Mouse (Mus musculus) forebrain, embryonic 14.5 days (tissue): ENCODE results near the gene St8sia6. TPM values are rescaled to one million over a fixed set of nuclear protein-coding genes. Genes with fewer than 3 reads are reported as not detected.
"Not testable (repeated sequence)": the region's sequence is repeated elsewhere in the genome, so short reads cannot be mapped to it uniquely, and the experiment has no call there.

Experiments
- ATAC-seq: fragments of 200-750 bp; cut with Nextera tagmentation; 2 replicates; pipeline ENCODE4 v1.8.0; 2017; ENCODE audit warnings: mild to moderate bottlenecking, moderate library complexity
- DNase-seq: peaks from one replicate; pipeline ENCODE4 v3.0.0-alpha.2; 2015; ENCODE audit warnings: low spot score
- H3K27ac ChIP-seq: fragments of 300-500 bp; sonication (generic); 2 replicates; pipeline ENCODE4 v1.5.1; 2014; ENCODE audit warnings: low read depth, mild to moderate bottlenecking, control low read depth, low read length, moderate library complexity
- H3K27me3 ChIP-seq: fragments of 300-500 bp; sonication (generic); replicated peaks from 2 replicates; pipeline ENCODE4 v1.6.1; 2014; ENCODE audit warnings: low read length, control low read depth, mixed read lengths; ENCODE audit not compliant: control insufficient read depth, insufficient read depth
- H3K36me3 ChIP-seq: fragments of 300-500 bp; sonication (generic); 2 replicates; pipeline ENCODE4 v1.6.1; 2014; ENCODE audit warnings: low read length, control low read depth; ENCODE audit not compliant: control insufficient read depth, insufficient read depth
- H3K4me1 ChIP-seq: fragments of 300-500 bp; sonication (generic); 2 replicates; pipeline ENCODE4 v1.6.1; 2014; ENCODE audit warnings: antibody characterized with exemption, low read length, control low read depth; ENCODE audit not compliant: control insufficient read depth, insufficient read depth
- H3K4me2 ChIP-seq: fragments of 300-500 bp; sonication (generic); 2 replicates; pipeline ENCODE4 v1.6.1; 2014; ENCODE audit warnings: mild to moderate bottlenecking, control low read depth, low read length
- H3K4me3 ChIP-seq: fragments of 300-500 bp; sonication (generic); 2 replicates; pipeline ENCODE4 v1.5.1; 2014; ENCODE audit warnings: low read depth, low read length, control low read depth
- H3K9ac ChIP-seq: fragments of 300-500 bp; sonication (generic); 2 replicates; pipeline ENCODE4 v1.6.1; 2014; ENCODE audit warnings: mild to moderate bottlenecking, low read length, control low read depth, moderate library complexity
- H3K9me3 ChIP-seq: fragments of 300-500 bp; sonication (generic); replicated peaks from 2 replicates; pipeline ENCODE4 v1.6.1; 2016; ENCODE audit warnings: low read length, control low read depth, mixed read lengths; ENCODE audit not compliant: control insufficient read depth
- WGBS: fragments of 180-500 bp; shearing (Covaris S2); extraction: QIAGEN DNeasy Blood & Tissue Kit; methylation state at CpG from one replicate; pipeline ENCODE4 v1.1.7; 2014; 5-methylcytosine and 5-hydroxymethylcytosine counted together
- polyA plus RNA-seq: library from polyadenylated mRNA; unstranded; fragments of >200 nt; fragmentation: Nextera tagmentation; extraction: Ambion mirVana; gene quantifications from 2 replicates; pipeline ENCODE4 v1.2.1, GENCODE M21; 2014

St8sia6 gene
- polyA plus RNA-seq, 1 experiment from 2014 or later, result 0.42 TPM

DNA sequence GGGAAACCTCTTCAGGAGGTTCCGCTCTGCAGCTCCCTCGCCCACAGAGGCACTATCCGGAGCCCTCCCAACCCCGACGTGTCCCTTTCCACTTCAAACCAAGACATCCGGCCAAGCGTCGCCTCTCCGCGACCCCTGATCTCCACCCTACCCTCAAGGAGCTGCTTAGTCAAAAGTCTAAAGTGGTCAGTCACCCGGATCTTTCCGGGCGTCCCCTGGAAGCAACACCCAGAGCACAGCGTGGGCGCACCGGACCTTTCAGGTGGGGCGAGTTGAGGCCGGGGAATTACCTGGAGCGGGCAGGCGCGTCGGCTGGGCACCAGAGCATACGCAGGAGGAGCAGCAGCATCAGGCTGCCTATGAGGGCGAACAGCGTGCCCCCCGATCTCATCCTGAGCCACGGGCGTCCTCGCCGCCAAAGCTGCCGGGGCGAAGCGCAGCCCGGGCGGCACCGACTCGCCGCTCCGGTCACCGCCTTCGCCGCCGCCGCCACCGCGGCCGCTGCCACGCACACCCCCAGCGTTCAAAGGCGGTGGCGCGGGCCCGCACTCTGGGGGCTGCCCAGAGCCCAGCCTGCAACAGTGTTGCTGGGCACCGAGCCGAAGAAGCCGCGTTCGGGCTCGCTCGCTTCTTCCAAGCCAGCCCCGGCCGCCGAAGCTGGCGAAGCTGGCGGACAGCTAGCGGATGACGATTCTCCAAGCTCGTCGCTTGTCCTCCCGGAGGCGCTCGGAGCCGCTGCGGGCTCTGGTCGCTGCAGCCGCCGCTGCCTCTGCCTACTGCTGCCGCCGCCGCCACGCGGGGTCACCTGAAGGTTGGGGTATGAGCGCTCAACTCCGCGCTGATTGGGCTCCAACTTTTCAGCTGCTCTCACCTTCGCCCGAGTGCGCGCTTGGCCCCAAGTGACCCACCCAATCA, 553 bp downstream of the St8sia6 start:
- Histone ChIP-seq H3K4me3 (peak overlapping the region; percentile 61), H3K4me2 (peak overlapping the region; percentile 95), H3K9ac (peak overlapping the region; percentile 65), H3K27ac (no peak overlapping the region), H3K36me3 (no peaks in the 10 kb centered on the region), H3K9me3 (no peaks in the 10 kb centered on the region), H3K4me1 (0 out of 2 replicates have a peak, but pooled peaks cover 5% of the 10 kb centered on the region), H3K27me3 (peaks cover 20% of the 10 kb centered on the region)
- WGBS, result under 1% methylated on average over 79 of the region's 89 CpGs
- peak; percentile 90 for ATAC-seq
- DNase-seq, result peak; percentile 70

DNA sequence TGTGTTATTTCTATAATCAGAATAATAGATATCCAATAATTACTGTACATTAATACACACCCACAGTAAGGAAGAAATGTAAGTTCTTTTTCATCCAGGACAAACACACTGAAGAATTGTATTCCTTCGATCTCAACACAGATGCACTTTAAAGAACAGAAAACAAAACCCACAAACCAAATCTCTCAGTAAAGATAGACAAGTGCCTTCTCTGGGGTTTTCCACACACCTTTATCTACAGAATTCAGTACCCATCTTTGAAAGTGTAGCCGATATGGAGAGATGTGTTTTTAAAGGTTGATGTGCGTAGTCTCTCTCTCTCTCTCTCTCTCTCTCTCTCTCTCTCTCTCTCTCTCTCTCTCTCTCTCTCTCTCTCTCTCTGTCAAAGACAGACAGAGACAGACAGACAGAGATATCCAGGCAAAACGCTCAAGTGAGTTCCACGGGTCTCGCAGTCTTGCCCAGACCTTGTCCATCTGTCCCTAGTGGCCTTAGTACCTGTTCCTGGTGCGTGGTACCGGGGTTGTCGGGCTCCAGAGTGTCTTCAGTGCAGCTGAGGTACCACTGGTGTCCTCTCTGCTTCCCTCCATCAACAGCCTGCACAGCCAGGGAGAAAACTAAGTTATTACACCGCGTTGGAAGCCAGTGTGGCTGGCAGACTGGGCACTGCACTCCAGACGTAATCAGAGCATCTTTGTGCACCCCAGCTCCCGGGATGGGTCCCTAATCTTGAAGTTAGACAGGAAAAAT, 1.4 kb downstream of the St8sia6 start:
- H3K9ac ChIP-seq, result no peak overlapping the region
- no peaks in the 10 kb centered on the region for H3K36me3 ChIP-seq
- H3K27me3 ChIP-seq, result peaks cover 20% of the 10 kb centered on the region
- peak overlapping the region; percentile 95 for H3K4me2 ChIP-seq
- ATAC-seq, result no peak
- no peak overlapping the region for H3K27ac ChIP-seq
- whole genome bisulfite sequencing, result 37% methylated on average over 13 of the region's 13 CpGs
- peak overlapping the region; percentile 61 for H3K4me3 ChIP-seq
- peak; percentile 7 for DNase-seq
- H3K9me3 ChIP-seq, result no peaks in the 10 kb centered on the region
- H3K4me1 ChIP-seq, result 0 out of 2 replicates have a peak, but pooled peaks cover 5% of the 10 kb centered on the region

DNA sequence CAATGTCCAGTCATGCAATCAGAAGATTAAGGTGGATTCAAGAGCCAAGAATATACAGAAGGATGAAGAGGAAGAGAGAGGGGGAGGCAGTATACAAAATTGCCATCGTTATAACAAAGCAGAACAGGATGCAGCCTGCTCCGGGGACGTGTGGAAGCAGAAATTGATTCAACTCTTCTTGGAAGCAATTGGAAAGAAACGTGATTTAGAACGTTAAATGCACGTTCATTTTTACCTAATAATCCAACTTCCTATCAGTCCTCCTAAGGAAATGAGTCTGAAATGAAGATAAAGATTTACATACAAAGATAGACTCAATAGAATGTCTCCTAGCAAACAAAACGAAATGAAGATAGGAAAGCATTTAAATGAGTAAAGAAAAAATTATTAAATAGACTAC, 2.3 kb downstream of the St8sia6 start:
- Histone ChIP-seq H3K36me3 (no peaks in the 10 kb centered on the region), H3K4me1 (0 out of 2 replicates have a peak, but pooled peaks cover 5% of the 10 kb centered on the region), H3K9me3 (no peaks in the 10 kb centered on the region), H3K9ac (no peak overlapping the region), H3K27ac (no peak overlapping the region), H3K4me3 (no peak overlapping the region), H3K27me3 (peaks cover 20% of the 10 kb centered on the region), H3K4me2 (no peak overlapping the region)
- WGBS, result 70% methylated on average over 7 of the region's 7 CpGs
- ATAC-seq (no peak), DNase-seq (no peak)

DNA sequence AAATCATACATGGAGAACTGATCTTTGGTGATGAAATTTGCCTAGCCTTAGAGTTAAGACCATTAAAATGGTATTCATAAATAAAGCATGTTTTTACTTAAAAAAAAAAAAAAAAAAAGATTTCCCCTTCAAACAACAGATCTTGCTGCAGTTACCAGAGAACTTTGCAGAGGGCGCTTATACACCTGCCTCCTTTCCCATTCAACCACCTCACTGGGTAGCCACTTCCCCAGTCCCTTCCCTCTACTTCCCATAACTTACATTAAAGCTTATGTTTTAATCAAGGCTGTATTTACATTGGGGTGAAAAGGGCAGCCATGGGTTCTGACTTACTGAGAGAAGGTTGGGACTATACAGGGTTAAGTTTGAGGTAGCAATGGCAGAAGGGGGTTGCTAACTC, 4.5 kb downstream of the St8sia6 start:
- Histone ChIP-seq H3K27me3 (peaks cover 16% of the 10 kb centered on the region), H3K4me3 (no peak overlapping the region), H3K27ac (no peak overlapping the region), H3K4me1 (0 out of 2 replicates have a peak, but pooled peaks cover 5% of the 10 kb centered on the region), H3K9ac (no peak overlapping the region), H3K9me3 (no peaks in the 10 kb centered on the region), H3K36me3 (no peaks in the 10 kb centered on the region), H3K4me2 (no peak overlapping the region)
- DNase-seq (no peak), ATAC-seq (no peak)
- 24% methylated on average over 1 of the region's 1 CpGs for WGBS

DNA sequence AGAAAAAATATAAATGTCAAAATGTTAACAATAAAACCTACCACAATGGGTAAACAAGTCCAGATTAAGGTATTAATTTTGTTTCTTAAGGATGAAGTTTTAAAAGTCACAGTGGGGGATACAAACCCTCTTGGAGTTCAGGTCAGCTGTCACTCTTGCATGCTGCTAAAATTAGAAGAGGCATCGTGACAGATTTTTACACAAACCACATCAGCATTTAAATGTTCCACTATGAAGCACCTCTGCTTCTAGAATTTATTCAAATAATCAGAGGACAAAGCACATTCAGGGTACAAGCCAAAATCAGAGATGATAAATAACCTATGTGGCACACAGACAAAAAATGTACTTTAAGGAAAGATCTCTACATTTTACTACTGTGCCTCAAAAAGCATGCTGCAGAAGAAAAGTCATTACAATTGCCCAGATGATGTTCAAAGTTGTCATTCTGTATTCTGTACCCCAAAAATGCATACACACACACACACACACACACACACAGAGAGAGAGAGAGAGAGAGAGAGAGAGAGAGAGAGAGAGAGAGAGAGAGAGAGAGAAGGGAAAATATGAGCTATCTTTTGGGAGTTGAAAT, 7.2 kb downstream of the St8sia6 start:
- Histone ChIP-seq H3K27ac (no peak overlapping the region), H3K36me3 (no peaks in the 10 kb centered on the region), H3K4me3 (no peak overlapping the region), H3K4me2 (no peak overlapping the region), H3K9ac (no peak overlapping the region), H3K27me3 (no peaks in the 10 kb centered on the region; the same call in 1 of the 2 replicates), H3K9me3 (no peaks in the 10 kb centered on the region), H3K4me1 (no peaks in the 10 kb centered on the region)
- no peak for DNase-seq
- ATAC-seq, result no peak
- 74% methylated on average over 1 of the region's 1 CpGs for WGBS

DNA sequence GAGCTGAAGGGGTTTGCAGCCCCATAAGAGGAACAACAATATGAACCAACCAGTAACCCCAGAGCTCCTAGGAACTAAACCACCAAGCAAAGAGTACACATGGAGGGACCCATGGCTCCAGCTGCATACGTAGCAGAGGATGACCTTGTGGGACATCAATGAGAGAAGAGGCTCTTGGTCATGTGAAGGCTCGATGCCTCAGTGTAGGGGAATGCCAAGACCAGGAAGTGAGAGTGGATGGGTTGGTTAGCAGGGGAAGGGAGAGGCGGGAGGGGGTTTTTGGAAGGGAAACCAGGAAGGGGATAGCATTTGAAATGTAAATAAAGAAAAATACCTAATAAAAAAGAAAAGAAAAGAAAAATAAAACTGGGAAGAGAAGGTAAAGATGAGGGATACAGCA, 7.9 kb downstream of the St8sia6 start:
- not testable (repeated sequence) for H3K27me3 ChIP-seq, H3K4me1 ChIP-seq, H3K9me3 ChIP-seq, H3K36me3 ChIP-seq, DNase-seq, ATAC-seq, H3K9ac ChIP-seq, H3K4me3 ChIP-seq, H3K4me2 ChIP-seq, H3K27ac ChIP-seq
- 84% methylated on average over 3 of the region's 3 CpGs for WGBS

DNA sequence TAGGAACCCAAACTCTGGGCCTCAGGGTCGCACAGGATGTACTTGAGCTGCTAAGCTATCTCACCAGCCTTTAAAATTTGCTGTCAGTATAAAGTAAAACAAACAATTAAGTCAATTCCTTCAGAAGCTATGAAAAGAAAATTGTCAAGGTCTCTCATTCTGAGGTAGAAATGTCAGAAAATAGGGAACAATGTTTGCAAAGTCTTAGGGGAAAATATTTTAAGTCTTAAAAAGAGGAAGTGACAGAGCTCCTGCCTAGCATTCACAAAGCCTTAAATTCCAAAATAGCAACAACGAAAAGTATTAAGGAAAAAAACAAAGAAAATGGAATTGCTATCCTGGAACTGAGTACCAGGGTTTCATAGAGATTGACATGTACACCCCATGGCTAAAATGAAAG, 8.6 kb downstream of the St8sia6 start:
- ATAC-seq (no peak), DNase-seq (no peak)
- no peaks in the 10 kb centered on the region for H3K27me3 ChIP-seq
- H3K36me3 ChIP-seq, result no peaks in the 10 kb centered on the region
- H3K9me3 ChIP-seq, result no peaks in the 10 kb centered on the region
- H3K27ac ChIP-seq, result no peak overlapping the region
- no peak overlapping the region for H3K4me3 ChIP-seq
- no peaks in the 10 kb centered on the region for H3K4me1 ChIP-seq
- 85% methylated on average over 2 of the region's 2 CpGs for WGBS
- H3K9ac ChIP-seq, result no peak overlapping the region
- H3K4me2 ChIP-seq, result no peak overlapping the region

DNA sequence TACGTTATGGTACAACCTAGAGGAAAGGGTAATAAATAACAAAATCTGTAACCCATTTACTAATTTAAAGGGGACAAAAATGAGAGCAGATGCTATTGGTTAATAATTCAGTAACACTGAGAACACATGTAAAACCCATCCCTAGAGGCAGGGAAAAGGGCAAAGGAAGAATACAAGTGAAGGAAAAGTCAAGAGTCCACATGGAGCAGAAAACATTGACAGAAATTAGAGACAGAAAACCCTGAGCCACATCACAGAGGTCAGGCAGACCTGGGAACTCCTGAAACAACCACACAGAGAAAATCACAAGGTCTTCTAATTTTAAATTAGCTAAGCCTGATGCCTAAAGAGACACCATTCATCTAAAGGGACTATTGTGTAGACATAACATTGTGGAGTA, 9.4 kb downstream of the St8sia6 start:
- DNase-seq, result no peak
- Histone ChIP-seq H3K4me1 (no peaks in the 10 kb centered on the region), H3K4me3 (no peak overlapping the region), H3K27me3 (no peaks in the 10 kb centered on the region), H3K36me3 (no peaks in the 10 kb centered on the region), H3K4me2 (no peak overlapping the region), H3K9ac (no peak overlapping the region), H3K9me3 (no peaks in the 10 kb centered on the region), H3K27ac (no peak overlapping the region)
- no peak for ATAC-seq
- 94% methylated on average over 1 of the region's 1 CpGs for WGBS
